Mouse (Mus musculus): ENCODE results near the gene a.

GRCm38 (mm10) chr2:154959486-154959885 is 168.3 kb downstream of the a start:
- TF ChIP-seq CTCF (IDR thresholded peaks at IDR 0.05; ENCODE audit: low read depth, low read length) (no peak), EP300 (IDR thresholded peaks at IDR 0.05; ENCODE audit: insufficient read depth, low read depth, low read length) (no peak), POLR2A (IDR thresholded peaks at IDR 0.05; ENCODE audit: insufficient read depth, low read length) (no peak)

Measured in ES-Bruce4 (cell line).